Mouse (Mus musculus): ENCODE results near the gene Tmsb4x. TPM values are rescaled to one million over a fixed set of nuclear protein-coding genes. Genes with fewer than 3 reads are reported as not detected.

Tmsb4x gene
- polyA plus RNA-seq, 1 experiment from 2014 or later: 3,374 TPM

DNA sequence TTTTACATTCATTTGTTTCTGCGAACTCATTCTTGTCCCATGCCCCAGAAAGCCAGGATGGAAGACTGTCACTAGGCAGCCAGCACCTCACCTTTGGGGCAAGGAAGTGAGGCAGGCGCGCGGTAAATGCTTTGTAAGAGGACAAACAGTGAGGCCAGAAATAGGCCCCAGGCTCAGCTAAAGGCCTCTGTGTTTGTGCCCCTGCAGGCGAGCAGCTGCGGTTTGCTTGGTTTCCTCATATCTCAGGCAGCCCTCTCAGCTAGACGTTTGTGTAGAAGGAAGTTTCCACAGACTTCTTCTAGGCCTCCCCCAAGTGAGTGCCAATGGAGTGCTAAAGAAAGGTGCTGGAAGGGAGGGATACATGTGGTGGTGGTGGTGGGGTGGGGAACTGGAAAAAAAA lies 18.0 kb upstream of the Tmsb4x start:
- DNase-seq (ENCODE audit: low spot score) (peak; percentile 37), ATAC-seq (replicated peaks; ENCODE audit: low FRiP score, low TSS enrichment, low read depth) (no peak)
- Histone ChIP-seq H3K27ac (ENCODE audit: low read depth) (no peak overlapping the region), H3K4me2 (ENCODE audit: low read length) (no peak overlapping the region), H3K36me3 (ENCODE audit: control insufficient read depth, insufficient read depth, low read length) (no peaks in the 10 kb centered on the region), H3K4me1 (replicated peaks; ENCODE audit: control insufficient read depth, insufficient read depth, low read length) (no peaks in the 10 kb centered on the region), H3K27me3 (replicated peaks; ENCODE audit: control insufficient read depth, insufficient read depth, low read length) (no peaks in the 10 kb centered on the region), H3K4me3 (ENCODE audit: low read depth, low read length) (no peak overlapping the region), H3K9me3 (ENCODE audit: control insufficient read depth, low read length) (no peaks in the 10 kb centered on the region), H3K9ac (ENCODE audit: low read length) (no peak overlapping the region)
- 78% methylated on average over 7 of the region's 7 CpGs for WGBS

DNA sequence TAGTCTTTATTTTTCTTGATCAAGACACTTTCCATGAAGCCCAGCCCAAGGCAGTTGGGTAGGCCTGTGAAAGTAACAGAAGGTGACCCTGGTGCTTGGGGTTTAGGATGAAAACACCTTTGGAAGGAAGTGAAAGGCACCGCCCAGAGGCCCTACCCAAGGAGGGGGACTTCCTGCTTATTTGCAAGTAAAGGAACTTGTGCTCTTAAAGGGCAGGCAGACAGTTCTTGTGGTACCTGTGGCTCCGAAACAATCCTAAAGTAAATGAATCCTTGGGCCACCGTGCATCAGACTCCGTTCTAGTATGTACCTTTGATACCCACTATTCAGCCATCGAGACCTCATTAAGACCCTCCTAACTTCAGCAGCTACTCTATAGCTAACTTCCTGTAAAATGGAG lies 17.5 kb upstream of the Tmsb4x start:
- H3K9ac ChIP-seq (ENCODE audit: low read length): no peak overlapping the region
- H3K4me3 ChIP-seq (ENCODE audit: low read depth, low read length): no peak overlapping the region
- ATAC-seq (replicated peaks; ENCODE audit: low FRiP score, low TSS enrichment, low read depth) (no peak), DNase-seq (ENCODE audit: low spot score) (no peak)
- no peaks in the 10 kb centered on the region for H3K36me3 ChIP-seq (ENCODE audit: control insufficient read depth, insufficient read depth, low read length)
- H3K4me2 ChIP-seq (ENCODE audit: low read length): no peak overlapping the region
- H3K9me3 ChIP-seq (ENCODE audit: control insufficient read depth, low read length): no peaks in the 10 kb centered on the region
- 97% methylated on average over 5 of the region's 5 CpGs for WGBS
- no peaks in the 10 kb centered on the region for H3K4me1 ChIP-seq (replicated peaks; ENCODE audit: control insufficient read depth, insufficient read depth, low read length)
- H3K27ac ChIP-seq (ENCODE audit: low read depth): no peak overlapping the region
- H3K27me3 ChIP-seq (replicated peaks; ENCODE audit: control insufficient read depth, insufficient read depth, low read length): no peaks in the 10 kb centered on the region

GRCm38 (mm10) chrX:167212707-167213106 lies 3.6 kb upstream of the Tmsb4x start:
- Histone ChIP-seq H3K9me3 (ENCODE audit: control insufficient read depth, low read length) (no peaks in the 10 kb centered on the region), H3K4me1 (replicated peaks; ENCODE audit: control insufficient read depth, insufficient read depth, low read length) (no peaks in the 10 kb centered on the region; the same call in 1 of the 2 replicates), H3K4me2 (ENCODE audit: low read length) (no peak overlapping the region), H3K4me3 (ENCODE audit: low read depth, low read length) (no peak overlapping the region), H3K27ac (ENCODE audit: low read depth) (no peak overlapping the region), H3K36me3 (ENCODE audit: control insufficient read depth, insufficient read depth, low read length) (no peaks in the 10 kb centered on the region), H3K9ac (ENCODE audit: low read length) (no peak overlapping the region), H3K27me3 (replicated peaks; ENCODE audit: control insufficient read depth, insufficient read depth, low read length) (no peaks in the 10 kb centered on the region; the same call in 1 of the 2 replicates)
- 20% methylated on average over 8 of the region's 8 CpGs for WGBS
- ATAC-seq (replicated peaks; ENCODE audit: low FRiP score, low TSS enrichment, low read depth): 0 out of 2 replicates have a peak, but pooled peaks have one; percentile 11
- no peak for DNase-seq (ENCODE audit: low spot score)

GRCm38 (mm10) chrX:167211871-167212555 lies 2.9 kb upstream of the Tmsb4x start:
- Histone ChIP-seq H3K27ac (ENCODE audit: low read depth) (no peak overlapping the region), H3K36me3 (ENCODE audit: control insufficient read depth, insufficient read depth, low read length) (no peaks in the 10 kb centered on the region), H3K4me3 (ENCODE audit: low read depth, low read length) (no peak overlapping the region), H3K9me3 (ENCODE audit: control insufficient read depth, low read length) (no peaks in the 10 kb centered on the region), H3K4me1 (replicated peaks; ENCODE audit: control insufficient read depth, insufficient read depth, low read length) (no peaks in the 10 kb centered on the region; the same call in 1 of the 2 replicates), H3K4me2 (ENCODE audit: low read length) (no peak overlapping the region), H3K9ac (ENCODE audit: low read length) (no peak overlapping the region), H3K27me3 (replicated peaks; ENCODE audit: control insufficient read depth, insufficient read depth, low read length) (no peaks in the 10 kb centered on the region; the same call in 1 of the 2 replicates)
- WGBS: 56% methylated on average over 9 of the region's 9 CpGs
- no peak for DNase-seq (ENCODE audit: low spot score)
- no peak for ATAC-seq (replicated peaks; ENCODE audit: low FRiP score, low TSS enrichment, low read depth)

DNA sequence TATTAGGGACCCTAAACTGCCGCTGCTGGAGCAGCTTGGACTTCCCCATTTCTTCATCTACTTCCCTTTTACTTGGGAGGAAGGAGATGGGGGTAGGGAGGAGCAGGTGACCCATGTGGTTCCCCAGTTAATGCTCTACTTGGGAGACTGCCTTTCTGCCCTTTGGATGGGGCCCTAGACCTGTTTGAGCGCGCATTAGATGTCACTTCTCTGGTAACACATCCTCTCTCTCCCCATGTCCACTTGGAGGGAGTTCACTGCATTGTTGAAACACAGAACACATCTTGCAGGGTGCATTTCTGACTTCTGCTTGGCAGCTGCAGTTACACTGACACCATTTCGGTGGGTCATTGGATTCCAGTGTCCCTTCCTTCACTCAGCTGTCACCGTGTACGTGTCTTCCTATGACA lies 1.2 kb upstream of the Tmsb4x start:
- H3K4me1 ChIP-seq (replicated peaks; ENCODE audit: control insufficient read depth, insufficient read depth, low read length): no peaks in the 10 kb centered on the region; the same call in 1 of the 2 replicates
- no peak overlapping the region; the same call in 1 of the 2 replicates for H3K4me3 ChIP-seq (ENCODE audit: low read depth, low read length)
- ATAC-seq (replicated peaks; ENCODE audit: low FRiP score, low TSS enrichment, low read depth): no peak
- no peaks in the 10 kb centered on the region; the same call in 1 of the 2 replicates for H3K27me3 ChIP-seq (replicated peaks; ENCODE audit: control insufficient read depth, insufficient read depth, low read length)
- no peak for DNase-seq (ENCODE audit: low spot score)
- H3K4me2 ChIP-seq (ENCODE audit: low read length): peak overlapping the region; percentile 16
- H3K36me3 ChIP-seq (ENCODE audit: control insufficient read depth, insufficient read depth, low read length): no peaks in the 10 kb centered on the region
- H3K27ac ChIP-seq (ENCODE audit: low read depth): no peak overlapping the region; the same call in 1 of the 2 replicates
- no peak overlapping the region for H3K9ac ChIP-seq (ENCODE audit: low read length)
- no peaks in the 10 kb centered on the region for H3K9me3 ChIP-seq (ENCODE audit: control insufficient read depth, low read length)
- 30% methylated on average over 6 of the region's 6 CpGs for WGBS

GRCm38 (mm10) chrX:167209828-167210227 lies 713 bp upstream of the Tmsb4x start:
- ATAC-seq (replicated peaks; ENCODE audit: low FRiP score, low TSS enrichment, low read depth) (no peak), DNase-seq (ENCODE audit: low spot score) (no peak)
- H3K27ac ChIP-seq (ENCODE audit: low read depth): peak overlapping the region; percentile 92; the same call in 1 of the 2 replicates
- 70% methylated on average over 8 of the region's 8 CpGs for WGBS
- no peaks in the 10 kb centered on the region; the same call in 1 of the 2 replicates for H3K27me3 ChIP-seq (replicated peaks; ENCODE audit: control insufficient read depth, insufficient read depth, low read length)
- no peaks in the 10 kb centered on the region; the same call in 1 of the 2 replicates for H3K4me1 ChIP-seq (replicated peaks; ENCODE audit: control insufficient read depth, insufficient read depth, low read length)
- H3K36me3 ChIP-seq (ENCODE audit: control insufficient read depth, insufficient read depth, low read length): no peaks in the 10 kb centered on the region
- H3K4me2 ChIP-seq (ENCODE audit: low read length): peak overlapping the region; percentile 55
- H3K4me3 ChIP-seq (ENCODE audit: low read depth, low read length): peak overlapping the region; percentile 63; the same call in 1 of the 2 replicates
- no peak overlapping the region for H3K9ac ChIP-seq (ENCODE audit: low read length)
- no peaks in the 10 kb centered on the region for H3K9me3 ChIP-seq (ENCODE audit: control insufficient read depth, low read length)

DNA sequence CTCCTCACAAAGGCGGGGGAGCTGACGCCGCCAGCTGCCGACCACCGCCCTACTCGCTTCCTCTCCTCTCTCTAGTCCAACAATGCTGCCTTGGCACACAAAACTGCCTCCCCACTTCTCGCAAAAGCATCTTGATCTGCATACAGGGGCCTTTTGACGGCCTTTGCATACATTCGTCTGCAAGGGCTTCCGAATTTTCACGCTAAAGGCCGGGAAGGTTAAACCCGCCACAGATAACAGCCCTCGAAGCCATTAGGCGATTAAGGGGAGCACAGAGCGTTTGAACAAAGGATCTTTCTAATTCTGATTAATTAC lies 652 bp downstream of the Tmsb4x start:
- Histone ChIP-seq H3K4me2 (ENCODE audit: low read length) (no peak overlapping the region; the same call in 1 of the 2 replicates), H3K36me3 (ENCODE audit: control insufficient read depth, insufficient read depth, low read length) (no peaks in the 10 kb centered on the region), H3K27ac (ENCODE audit: low read depth) (peak overlapping the region; percentile 92), H3K9ac (ENCODE audit: low read length) (peak overlapping the region; percentile 92), H3K4me3 (ENCODE audit: low read depth, low read length) (peak overlapping the region; percentile 63), H3K9me3 (ENCODE audit: control insufficient read depth, low read length) (no peaks in the 10 kb centered on the region), H3K27me3 (replicated peaks; ENCODE audit: control insufficient read depth, insufficient read depth, low read length) (no peaks in the 10 kb centered on the region; the same call in 1 of the 2 replicates), H3K4me1 (replicated peaks; ENCODE audit: control insufficient read depth, insufficient read depth, low read length) (no peaks in the 10 kb centered on the region; the same call in 1 of the 2 replicates)
- DNase-seq (ENCODE audit: low spot score): peak; percentile 74
- WGBS: 12% methylated on average over 16 of the region's 16 CpGs
- no peak for ATAC-seq (replicated peaks; ENCODE audit: low FRiP score, low TSS enrichment, low read depth)

DNA sequence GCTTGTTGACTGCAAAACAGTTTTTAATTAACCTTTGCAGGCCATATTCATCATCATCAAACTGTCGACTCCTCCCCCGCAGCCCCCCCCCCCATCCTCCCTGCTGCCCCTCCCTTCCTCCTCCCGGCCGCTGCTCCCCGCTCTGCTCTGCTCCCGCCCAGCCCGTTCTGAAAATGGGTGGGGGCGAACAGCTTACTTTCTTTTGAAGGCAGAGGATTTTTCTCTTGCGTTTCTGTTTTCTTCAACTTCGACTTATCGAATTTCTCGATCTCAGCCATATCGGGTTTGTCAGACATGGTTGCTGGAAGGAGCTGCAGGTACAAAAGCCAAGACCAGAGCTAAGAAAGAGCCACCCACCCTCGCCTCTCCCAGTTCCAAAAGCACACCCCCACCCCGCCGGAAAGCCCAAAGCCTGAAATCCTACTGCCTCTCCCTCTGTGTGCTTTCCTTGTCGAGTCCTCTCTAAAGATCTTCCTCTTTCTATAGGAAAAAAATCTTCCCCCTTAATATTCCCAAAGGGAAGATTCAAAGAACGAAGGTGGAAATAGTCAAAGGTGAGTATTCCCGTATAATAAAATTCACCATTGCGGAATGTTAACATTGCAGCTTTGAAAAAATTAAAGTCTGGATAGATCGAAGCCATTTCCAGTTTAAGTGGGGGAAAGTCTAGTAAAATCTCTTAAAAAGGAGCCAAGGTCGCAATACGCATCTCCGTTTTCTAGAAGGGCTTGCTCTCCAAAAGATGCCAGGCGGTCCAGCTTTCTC lies 1.2 kb downstream of the Tmsb4x start:
- peak overlapping the region; percentile 92 for H3K27ac ChIP-seq (ENCODE audit: low read depth)
- peak overlapping the region; percentile 47 for H3K4me2 ChIP-seq (ENCODE audit: low read length)
- no peaks in the 10 kb centered on the region for H3K9me3 ChIP-seq (ENCODE audit: control insufficient read depth, low read length)
- H3K4me3 ChIP-seq (ENCODE audit: low read depth, low read length): peak overlapping the region; percentile 63
- no peaks in the 10 kb centered on the region; the same call in 1 of the 2 replicates for H3K4me1 ChIP-seq (replicated peaks; ENCODE audit: control insufficient read depth, insufficient read depth, low read length)
- no peaks in the 10 kb centered on the region for H3K36me3 ChIP-seq (ENCODE audit: control insufficient read depth, insufficient read depth, low read length)
- WGBS: 15% methylated on average over 24 of the region's 25 CpGs
- DNase-seq (ENCODE audit: low spot score) (no peak), ATAC-seq (replicated peaks; ENCODE audit: low FRiP score, low TSS enrichment, low read depth) (no peak)
- H3K27me3 ChIP-seq (replicated peaks; ENCODE audit: control insufficient read depth, insufficient read depth, low read length): no peaks in the 10 kb centered on the region; the same call in 1 of the 2 replicates
- peak overlapping the region; percentile 92 for H3K9ac ChIP-seq (ENCODE audit: low read length)

All from intestine, embryonic 14.5 days (tissue).